Comparison of ENCODE assay signal across 8 mouse cellular contexts in the genomic region with DNA sequence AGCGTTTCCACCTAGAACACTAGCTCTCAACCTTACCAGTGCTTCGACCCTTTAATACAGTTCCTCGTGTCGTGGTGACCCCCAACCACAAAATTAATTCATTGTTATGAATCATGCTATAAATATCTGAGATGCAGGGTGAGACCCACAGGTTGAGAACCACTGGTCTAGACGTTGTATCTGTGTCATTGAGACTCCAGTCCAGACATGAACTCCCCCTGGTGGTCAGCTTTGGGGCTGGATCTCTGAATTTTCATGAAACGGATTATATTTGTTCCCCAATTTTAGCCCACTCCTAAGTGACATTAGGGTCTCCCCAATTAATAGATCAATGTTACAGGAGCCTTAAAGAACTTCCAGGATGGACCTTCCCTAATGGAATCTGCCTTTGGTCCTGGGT.
DNase-seq lines count a peak whose midpoint lies in the region; ATAC-seq and TF ChIP-seq lines count a peak whose summit lies in the region.

No protein-coding gene starts in this region.

- DNase-seq in cerebellum, adult 18-20 months: peak; percentile 64 to 70
- peak; percentile 41 for DNase-seq in limb, embryonic 11.5 days (ENCODE audit: low spot score)
- DNase-seq in limb, embryonic 10.5 days (ENCODE audit: low spot score): no peak
- DNase-seq in Patski (ENCODE audit: low read depth, low spot score): no peak
- DNase-seq in frontal cortex, postnatal 25 days (ENCODE audit: low spot score in 2 of 2): peak; percentile 36 to 56
- peak; percentile 40 to 48 for DNase-seq in left cerebral cortex, postnatal 25 days (ENCODE audit: low spot score in 2 of 2)
- peak; percentile 9 to 55 for DNase-seq in spleen, postnatal 10 days (ENCODE audit: low spot score in 2 of 2)

- no peak overlapping the region for H3K4me3 ChIP-seq in limb, embryonic 11.5 days (ENCODE audit: low read depth, low read length)
- H3K4me3 ChIP-seq in limb, embryonic 10.5 days: no peak overlapping the region

- CTCF ChIA-PET in Patski (lab: Charles Lee): interaction anchor here (0.9 to 2.3 kb wide), 6 partner anchors 11 to 171 kb away, joined by 3 to 7 read pairs (median 3); no protein-coding TSS in a partner anchor

- POLR2A ChIA-PET in Patski (lab: Charles Lee): no interaction called here

- intact Hi-C loops in left cerebral cortex, postnatal 25 days (cut with DNase I): loop anchor here (2.0 to 5.0 kb wide), 2 partner anchors 74 to 170 kb away; no protein-coding TSS in a partner anchor

- H3K27ac ChIP-seq in limb, embryonic 11.5 days (replicated peaks; ENCODE audit: low read depth, low read length): no peak overlapping the region
- no peak overlapping the region for H3K27ac ChIP-seq in limb, embryonic 10.5 days

- TF ChIP-seq CTCF in Patski (IDR thresholded peaks at IDR 0.05): peak; percentile 73

- H3K36me3 ChIP-seq in limb, embryonic 11.5 days (ENCODE audit: control insufficient read depth, insufficient read depth, low read length): no peaks in the 10 kb centered on the region
- H3K36me3 ChIP-seq in limb, embryonic 10.5 days: no peaks in the 10 kb centered on the region

- in situ Hi-C loops in Patski (cut with MboI; ENCODE audit: low pct_unique_long_range_greater_than_20kb): loop anchor here (5.0 kb wide), 1 partner anchor 169 kb away; no protein-coding TSS in a partner anchor

- no peaks in the 10 kb centered on the region for H3K9me3 ChIP-seq in limb, embryonic 11.5 days (ENCODE audit: control insufficient read depth, low read length)
- no peaks in the 10 kb centered on the region for H3K9me3 ChIP-seq in limb, embryonic 10.5 days (replicated peaks)

- 79% methylated on average over 6 of the region's 6 CpGs for WGBS in limb, embryonic 11.5 days
- 79% methylated on average over 6 of the region's 6 CpGs for WGBS in limb, embryonic 10.5 days

- no peak for ATAC-seq in cerebellum, adult (ENCODE audit: insufficient number of reproducible peaks, low FRiP score, low TSS enrichment)
- ATAC-seq in limb, embryonic 11.5 days (ENCODE audit: insufficient number of reproducible peaks, low FRiP score, low TSS enrichment, low read depth): no peak
- ATAC-seq in Patski: no peak

- no peaks in the 10 kb centered on the region for H3K27me3 ChIP-seq in limb, embryonic 11.5 days (ENCODE audit: control insufficient read depth, insufficient read depth, low read length)
- H3K27me3 ChIP-seq in limb, embryonic 10.5 days (ENCODE audit: low read depth, poor library complexity, severe bottlenecking): no peaks in the 10 kb centered on the region
- peaks cover 14% of the 10 kb centered on the region for H3K27me3 ChIP-seq in Patski

- no peaks in the 10 kb centered on the region for H3K4me1 ChIP-seq in limb, embryonic 11.5 days (ENCODE audit: control insufficient read depth, insufficient read depth, low read length)
- H3K4me1 ChIP-seq in limb, embryonic 10.5 days: no peaks in the 10 kb centered on the region

- no peak overlapping the region for H3K4me2 ChIP-seq in limb, embryonic 11.5 days (ENCODE audit: low read depth, severe bottlenecking)

- H3K9ac ChIP-seq in limb, embryonic 11.5 days (ENCODE audit: low read length): no peak overlapping the region

Comparison
In these comparisons a context has a peak if more than half of its experiments do, and no peak if none do; other contexts are left out.
1. DNase-seq: peak in cerebellum, adult 18-20 months (2 of 2), limb, embryonic 11.5 days (single experiment), frontal cortex, postnatal 25 days (2 of 2), left cerebral cortex, postnatal 25 days (2 of 2) and spleen, postnatal 10 days (2 of 2); none in limb, embryonic 10.5 days (single experiment) and Patski (single experiment).